Mouse (Mus musculus): Measurements from ENCODE around the gene Prkag1.

Gene Prkag1

DNA sequence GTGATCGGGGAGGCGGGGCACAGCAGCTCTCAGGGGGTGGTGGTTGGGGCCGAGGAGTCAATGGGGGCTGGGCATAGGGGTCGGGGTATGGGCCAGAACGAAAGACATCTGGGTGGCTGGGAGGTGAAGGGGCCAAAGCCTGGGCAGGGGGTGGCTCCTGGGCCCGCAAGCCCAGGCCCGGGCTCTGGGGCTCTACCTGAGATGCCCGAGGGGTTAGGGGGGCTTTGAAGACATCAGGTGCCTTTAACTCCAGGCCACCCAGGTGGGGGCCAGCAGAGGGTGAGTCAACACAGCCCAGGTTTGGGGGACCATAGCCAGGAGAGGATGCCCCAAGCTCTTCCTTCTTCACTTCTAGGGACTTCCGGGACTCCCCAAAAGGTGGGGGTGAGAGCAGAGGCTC lies 21.4 kb upstream of the Prkag1 start:
- no peak for DNase-seq

DNA sequence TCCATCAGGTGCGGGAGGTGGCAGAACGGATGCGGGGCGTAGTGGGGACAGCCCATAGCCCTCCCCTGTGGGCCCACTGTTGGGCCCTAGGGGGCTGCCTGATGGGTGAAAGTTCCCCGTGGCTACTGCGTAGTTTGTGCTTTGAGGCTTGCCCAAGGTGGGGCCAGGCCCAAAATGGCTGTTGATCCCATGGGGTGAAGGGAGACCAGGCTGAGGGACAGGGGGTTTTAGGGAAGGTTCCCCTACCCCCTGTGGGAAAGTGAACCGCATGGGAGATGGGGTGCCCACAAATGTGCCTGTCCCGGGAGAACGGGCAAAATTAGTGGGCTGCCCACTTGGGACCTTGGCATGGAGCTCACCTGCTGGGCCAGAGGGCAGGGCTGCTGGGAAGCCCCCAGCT lies 20.8 kb upstream of the Prkag1 start:
- peak; percentile 31 for DNase-seq

- peak; percentile 35 for DNase-seq
Measured at GRCm38 (mm10) chr15:98851229-98851818, 20.0 kb upstream of the Prkag1 start.

GRCm38 (mm10) chr15:98850668-98851067 lies 19.3 kb upstream of the Prkag1 start:
- peak; percentile 64 for DNase-seq

GRCm38 (mm10) chr15:98849956-98850600 lies 18.8 kb upstream of the Prkag1 start:
- DNase-seq = no peak

DNA sequence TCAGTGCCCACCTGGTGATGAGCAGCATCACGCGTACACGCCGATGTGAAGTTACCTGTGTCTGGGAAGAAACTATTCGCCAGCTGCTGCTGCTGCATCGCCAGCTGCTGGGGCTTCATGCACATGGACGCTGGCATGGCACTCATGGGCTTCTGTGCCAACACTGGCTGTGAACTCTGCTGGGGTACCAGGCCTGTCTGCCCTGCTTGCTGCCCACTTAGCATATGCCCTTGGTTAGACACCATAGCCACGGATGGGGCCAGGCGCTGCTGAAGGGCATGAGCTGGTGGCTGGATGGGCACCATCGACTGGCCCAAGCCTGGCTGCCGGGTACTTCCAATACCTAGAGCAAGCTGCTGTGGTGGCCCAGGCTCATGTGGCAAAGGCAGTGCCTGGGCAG lies 17.8 kb upstream of the Prkag1 start:
- DNase-seq = peak; percentile 34

GRCm38 (mm10) chr15:98846140-98846539 lies 14.8 kb upstream of the Prkag1 start:
- DNase-seq = no peak

DNA sequence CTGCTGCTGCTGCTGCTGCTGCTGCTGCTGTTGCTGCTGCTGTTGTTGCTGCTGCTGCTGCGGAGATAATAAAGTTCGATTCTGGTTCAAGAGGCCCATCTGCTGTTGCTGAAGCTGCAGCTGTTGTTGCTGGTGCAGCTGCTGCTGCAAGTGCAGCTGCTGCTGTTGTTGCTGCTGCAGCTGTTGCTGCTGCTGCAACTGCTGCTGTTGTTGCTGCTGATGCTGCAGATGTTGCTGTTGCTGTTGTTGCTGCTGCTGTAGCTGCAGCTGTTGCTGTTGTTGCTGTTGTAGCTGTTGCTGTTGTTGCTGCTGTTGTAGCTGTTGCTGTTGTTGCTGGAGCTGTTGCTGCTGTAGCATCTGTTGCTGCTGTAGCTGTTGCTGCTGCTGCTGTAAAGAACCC lies 13.8 kb upstream of the Prkag1 start:
- no peak for DNase-seq

DNA sequence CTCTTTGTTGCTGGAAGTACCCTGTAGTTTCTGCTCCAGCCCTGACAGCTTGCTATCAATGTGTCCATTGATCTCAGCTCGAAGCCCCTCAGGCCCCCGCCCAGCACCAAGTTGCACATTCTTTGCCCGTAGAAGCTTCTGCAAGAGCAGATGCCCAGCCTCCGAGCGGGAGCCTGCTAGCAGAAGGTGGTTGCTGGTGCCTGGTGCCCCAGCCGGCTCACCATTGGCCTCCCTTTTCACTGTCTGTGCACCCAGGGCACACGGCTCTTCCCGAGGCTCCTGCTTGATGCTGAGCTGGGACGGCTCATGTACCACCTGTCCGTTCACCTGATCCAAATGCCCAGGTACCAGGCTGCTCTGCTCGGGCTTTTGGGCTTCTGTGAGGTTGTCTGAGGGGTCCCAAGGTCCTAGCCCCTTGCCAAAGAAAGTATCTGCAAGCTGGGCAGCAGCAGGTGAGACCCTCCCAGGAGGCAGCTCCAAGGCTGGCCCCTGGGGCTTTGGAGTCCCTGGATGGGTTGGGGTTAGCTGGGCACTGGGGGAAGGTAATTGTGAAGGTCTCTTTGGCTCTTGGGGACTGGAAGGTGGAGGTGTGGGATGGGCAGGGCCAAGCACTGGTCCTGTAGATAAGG lies 12.4 kb upstream of the Prkag1 start:
- DNase-seq = no peak

- DNase-seq = no peak
Measured at GRCm38 (mm10) chr15:98839671-98840585, 8.6 kb upstream of the Prkag1 start.

GRCm38 (mm10) chr15:98839161-98839560 lies 7.8 kb upstream of the Prkag1 start:
- DNase-seq = no peak

GRCm38 (mm10) chr15:98837743-98838103 lies 6.4 kb upstream of the Prkag1 start:
- no peak for DNase-seq

DNA sequence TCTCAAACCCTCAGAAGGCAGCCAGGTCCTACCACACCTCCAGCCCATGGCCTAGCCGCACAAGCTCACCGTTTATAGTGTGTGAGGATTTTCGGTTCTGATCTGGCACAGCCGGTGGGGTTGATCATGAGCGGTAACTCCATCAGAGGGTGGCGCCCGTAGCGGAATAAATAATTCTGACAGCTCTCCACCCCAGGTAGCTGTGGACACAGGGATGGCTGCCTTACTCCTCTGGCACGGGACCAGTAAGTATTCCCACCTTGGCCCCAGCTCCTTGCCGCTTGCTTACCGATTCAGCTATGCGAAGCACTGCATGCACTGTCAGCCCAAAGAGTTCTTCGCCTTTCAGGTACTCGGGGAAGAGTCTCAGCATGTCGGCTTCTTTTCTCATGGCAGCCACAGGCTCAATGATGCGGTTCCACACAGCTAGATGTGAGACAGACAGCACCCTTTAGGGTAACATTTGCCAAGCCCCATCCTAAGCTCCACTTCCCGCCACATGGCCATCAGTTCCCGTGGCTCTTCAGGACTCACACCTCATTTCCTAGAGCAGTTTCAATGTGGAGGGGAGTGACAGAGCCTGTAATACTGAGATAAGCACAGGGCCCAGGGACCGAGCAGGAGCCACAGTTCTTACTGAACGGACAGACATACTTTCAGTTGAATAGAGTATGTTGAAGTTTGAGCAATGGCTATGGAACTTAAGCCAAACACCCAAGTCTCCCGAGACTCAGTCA lies 5.9 kb upstream of the Prkag1 start:
- DNase-seq = no peak

- no peak for DNase-seq
Measured at GRCm38 (mm10) chr15:98835291-98835690, 4.0 kb upstream of the Prkag1 start.

- DNase-seq = no peak
Measured at GRCm38 (mm10) chr15:98834059-98834458, 2.7 kb upstream of the Prkag1 start.

GRCm38 (mm10) chr15:98833281-98833680 lies 2.0 kb upstream of the Prkag1 start:
- DNase-seq = peak; percentile 45

DNA sequence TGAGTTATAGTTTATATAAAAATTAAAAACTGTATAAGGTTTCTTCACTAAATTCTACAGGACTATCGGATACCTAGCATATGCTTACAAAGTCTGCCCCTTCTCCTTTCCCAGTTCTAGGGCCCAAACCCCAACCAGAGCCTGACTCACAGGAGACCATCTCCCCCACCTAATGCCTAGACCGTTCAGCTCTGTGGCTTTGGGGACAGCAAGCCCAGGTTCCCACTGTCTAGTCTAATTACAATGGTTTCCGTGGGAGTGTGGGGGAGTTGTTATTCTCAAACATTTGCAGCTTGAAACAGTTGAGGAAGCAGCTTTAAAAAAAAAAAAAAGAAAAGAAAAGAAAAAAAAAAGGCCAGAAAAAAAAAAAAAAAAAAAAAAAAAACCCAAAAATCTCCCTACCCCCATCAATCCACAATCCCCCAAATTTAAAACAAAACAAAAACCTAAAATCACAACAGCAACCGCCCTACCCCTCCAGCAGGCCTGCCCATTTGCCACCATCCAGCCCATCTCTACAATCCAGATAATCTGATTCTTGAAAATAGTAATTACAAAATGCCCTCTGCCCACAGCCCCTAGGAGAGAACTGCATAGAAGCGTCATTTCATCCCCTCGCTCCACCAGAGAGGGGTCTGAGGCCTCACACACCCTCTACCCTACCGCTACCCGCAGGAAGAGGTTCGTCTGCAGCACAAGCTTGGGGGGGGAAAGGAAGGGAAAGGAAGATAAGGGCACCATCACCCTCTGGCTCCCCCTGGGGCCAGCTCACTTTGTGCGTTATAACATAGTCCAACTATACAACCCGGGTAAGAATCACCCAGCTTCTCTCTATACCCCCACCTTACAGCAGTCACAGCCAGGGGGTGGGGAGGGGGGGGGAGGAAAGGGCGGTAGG lies 1.1 kb upstream of the Prkag1 start:
- peak; percentile 47 for DNase-seq

- no peak for DNase-seq
Measured at GRCm38 (mm10) chr15:98831684-98832035, 339 bp upstream of the Prkag1 start.

- DNase-seq = no peak
Measured at GRCm38 (mm10) chr15:98827611-98828011, 3.7 kb downstream of the Prkag1 start.

- no peak for DNase-seq
Measured at GRCm38 (mm10) chr15:98823434-98823833, 7.9 kb downstream of the Prkag1 start.

- no peak for DNase-seq
Measured at GRCm38 (mm10) chr15:98822147-98822546, 9.2 kb downstream of the Prkag1 start.

GRCm38 (mm10) chr15:98821403-98821802 lies 9.9 kb downstream of the Prkag1 start:
- no peak for DNase-seq
